Mouse (Mus musculus) cerebral cortex, adult 2 months (tissue): Measurements from ENCODE around the gene Rfx4.

Source experiments
- WGBS: fragments of 180-500 bp; shearing (Covaris S2); methylation state at CpG from one replicate; pipeline ENCODE4 v1.1.7; 2018; 5-methylcytosine and 5-hydroxymethylcytosine counted together

Rfx4 gene

GRCm38 (mm10) chr10:84909021-84909801, 153.3 kb downstream of the Rfx4 start:
- 45% methylated on average over 17 of the region's 17 CpGs for WGBS

GRCm38 (mm10) chr10:84910194-84910593, 154.3 kb downstream of the Rfx4 start:
- 40% methylated on average over 7 of the region's 7 CpGs for WGBS

- 70% methylated on average over 1 of the region's 1 CpGs for WGBS
These were observed 155.0 kb downstream of the Rfx4 start for GRCm38 (mm10) chr10:84910758-84911384.

- 76% methylated on average over 1 of the region's 1 CpGs for WGBS
These were observed 157.3 kb downstream of the Rfx4 start for GRCm38 (mm10) chr10:84913148-84913547.

GRCm38 (mm10) chr10:84915476-84915875, 159.6 kb downstream of the Rfx4 start:
- 86% methylated on average over 6 of the region's 6 CpGs for WGBS

GRCm38 (mm10) chr10:84916810-84917730, 161.2 kb downstream of the Rfx4 start, which contains the start of gene Ric8b:
Ric8b (plus strand) TSS chr10:84917616.
- under 1% methylated on average over 49 of the region's 51 CpGs for WGBS

- under 1% methylated on average over 24 of the region's 27 CpGs for WGBS
These were observed 161.9 kb downstream of the Rfx4 start for GRCm38 (mm10) chr10:84917731-84918095.

GRCm38 (mm10) chr10:84926336-84926735, 170.5 kb downstream of the Rfx4 start:
- WGBS = 80% methylated on average over 7 of the region's 7 CpGs

GRCm38 (mm10) chr10:84926885-84927284, 171.0 kb downstream of the Rfx4 start:
- 90% methylated on average over 4 of the region's 4 CpGs for WGBS

- 90% methylated on average over 4 of the region's 4 CpGs for WGBS
These were observed 172.6 kb downstream of the Rfx4 start for GRCm38 (mm10) chr10:84928465-84928864.

- WGBS = 82% methylated on average over 7 of the region's 7 CpGs
These were observed 179.8 kb downstream of the Rfx4 start for GRCm38 (mm10) chr10:84935553-84936209.

GRCm38 (mm10) chr10:84936832-84937515, 181.1 kb downstream of the Rfx4 start:
- WGBS = 78% methylated on average over 4 of the region's 4 CpGs

- WGBS = 74% methylated on average over 14 of the region's 14 CpGs
These were observed 182.4 kb downstream of the Rfx4 start for GRCm38 (mm10) chr10:84938094-84938820.

GRCm38 (mm10) chr10:84938886-84939285, 183.0 kb downstream of the Rfx4 start:
- 67% methylated on average over 5 of the region's 5 CpGs for WGBS

- 65% methylated on average over 1 of the region's 1 CpGs for WGBS
These were observed 184.5 kb downstream of the Rfx4 start for GRCm38 (mm10) chr10:84940356-84940755.

GRCm38 (mm10) chr10:84945692-84946091, 189.8 kb downstream of the Rfx4 start:
- 83% methylated on average over 3 of the region's 3 CpGs for WGBS

GRCm38 (mm10) chr10:84948970-84949683, 193.3 kb downstream of the Rfx4 start:
- WGBS = 34% methylated on average over 8 of the region's 8 CpGs

GRCm38 (mm10) chr10:84949684-84950010, 193.8 kb downstream of the Rfx4 start:
- WGBS = 39% methylated on average over 3 of the region's 3 CpGs

- 53% methylated on average over 4 of the region's 4 CpGs for WGBS
These were observed 194.5 kb downstream of the Rfx4 start for GRCm38 (mm10) chr10:84950384-84950783.

GRCm38 (mm10) chr10:84954236-84954635, 198.4 kb downstream of the Rfx4 start:
- WGBS = 92% methylated on average over 10 of the region's 10 CpGs
